Mouse (Mus musculus) adrenal gland, adult 8-10 months (tissue): ENCODE data around the gene Cog8. TPM values are rescaled to one million over a fixed set of nuclear protein-coding genes. Genes with fewer than 3 reads are reported as not detected.
"Not testable (repeated sequence)": the region's sequence is repeated elsewhere in the genome, so short reads cannot be mapped to it uniquely, and the experiment has no call there.

Experiments
- DNase-seq: peaks from one replicate; pipeline ENCODE4 v3.0.0; 2022
- microRNA-seq, 2 experiments: library from miRNA; unstranded; fragments of <30 nt; microRNA quantifications; one replicate each; pipeline ENCODE4 v1.2.0; 2022
- total RNA-seq, 4 experiments: library from RNA; stranded (reverse); gene quantifications; 2 replicates each; pipeline ENCODE4 v1.2.4; 2022

Cog8 gene
- total RNA-seq, 4 experiments from 2014 or later = 41.1 to 46.6 (median 44.1) TPM

DNA sequence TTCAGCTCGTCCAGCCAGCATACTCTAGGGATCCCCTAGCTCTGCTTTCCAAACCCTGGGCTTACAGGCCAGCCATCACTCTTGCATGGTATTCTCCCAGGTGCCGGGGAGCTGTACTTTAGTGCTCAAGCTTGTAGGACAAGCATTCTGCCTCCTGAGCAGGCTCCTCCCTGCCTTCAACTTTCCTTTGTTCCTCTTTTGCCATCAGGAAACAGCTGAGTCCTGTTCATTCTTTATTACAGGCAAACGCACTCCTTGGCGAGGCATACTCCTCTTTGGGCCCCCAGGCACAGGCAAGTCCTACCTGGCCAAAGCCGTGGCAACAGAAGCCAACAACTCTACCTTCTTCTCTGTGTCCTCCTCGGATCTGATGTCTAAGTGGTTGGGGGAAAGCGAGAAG is 15.9 kb downstream of the Cog8 start:
- no peak for DNase-seq

DNA sequence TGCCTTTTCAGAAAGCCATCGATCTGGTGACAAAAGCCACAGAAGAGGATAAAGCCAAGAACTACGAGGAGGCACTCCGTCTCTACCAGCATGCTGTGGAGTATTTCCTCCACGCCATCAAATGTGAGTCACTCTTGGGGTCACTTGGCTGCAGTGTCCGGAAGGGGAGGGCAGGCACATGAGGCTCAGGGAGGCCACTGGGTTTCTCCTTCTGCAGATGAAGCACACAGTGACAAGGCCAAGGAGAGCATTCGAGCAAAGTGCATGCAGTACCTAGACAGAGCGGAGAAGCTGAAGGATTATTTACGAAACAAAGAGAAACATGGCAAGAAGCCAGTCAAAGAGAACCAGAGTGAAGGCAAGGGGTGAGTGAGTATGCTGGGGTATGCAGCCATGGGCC is 19.9 kb downstream of the Cog8 start:
- DNase-seq = no peak

DNA sequence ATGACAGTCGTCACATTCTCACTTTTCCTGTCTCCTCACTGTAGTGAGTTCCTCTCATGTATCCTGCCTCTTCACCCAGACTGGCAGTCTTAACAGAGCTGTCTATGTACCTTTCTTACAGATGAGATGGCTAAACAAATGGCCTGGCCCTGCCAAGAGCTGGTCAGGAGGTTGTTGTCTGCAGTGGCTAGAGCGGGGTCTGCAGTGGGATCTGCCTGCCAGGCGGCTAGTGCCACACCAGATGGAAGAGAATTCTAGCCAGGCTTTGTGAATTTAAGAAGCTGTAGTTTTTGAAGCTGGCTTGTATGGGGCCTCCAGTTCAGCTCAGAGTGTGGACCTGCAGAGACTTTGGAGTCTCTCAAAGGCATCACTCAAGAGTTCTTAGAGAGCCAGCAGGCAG is 20.8 kb downstream of the Cog8 start:
- no peak for DNase-seq

DNA sequence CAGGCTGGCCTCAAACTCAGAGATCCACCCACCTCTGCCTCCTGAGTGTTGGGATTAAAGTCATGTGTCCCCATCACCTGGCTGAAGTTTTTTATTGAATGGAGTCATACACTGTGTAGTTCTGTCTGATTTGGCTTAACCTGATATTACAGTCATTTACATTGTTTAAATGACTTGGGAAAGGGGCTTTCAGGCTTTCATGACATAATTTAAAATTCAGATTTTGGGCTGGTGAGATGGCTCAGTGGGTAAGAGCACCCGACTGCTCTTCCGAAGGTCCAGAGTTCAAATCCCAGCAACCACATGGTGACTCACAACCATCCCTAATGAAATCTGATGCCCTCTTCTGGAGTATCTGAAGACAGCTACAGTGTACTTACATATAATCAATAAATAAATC is 22.9 kb downstream of the Cog8 start:
- DNase-seq = not testable (repeated sequence)

DNA sequence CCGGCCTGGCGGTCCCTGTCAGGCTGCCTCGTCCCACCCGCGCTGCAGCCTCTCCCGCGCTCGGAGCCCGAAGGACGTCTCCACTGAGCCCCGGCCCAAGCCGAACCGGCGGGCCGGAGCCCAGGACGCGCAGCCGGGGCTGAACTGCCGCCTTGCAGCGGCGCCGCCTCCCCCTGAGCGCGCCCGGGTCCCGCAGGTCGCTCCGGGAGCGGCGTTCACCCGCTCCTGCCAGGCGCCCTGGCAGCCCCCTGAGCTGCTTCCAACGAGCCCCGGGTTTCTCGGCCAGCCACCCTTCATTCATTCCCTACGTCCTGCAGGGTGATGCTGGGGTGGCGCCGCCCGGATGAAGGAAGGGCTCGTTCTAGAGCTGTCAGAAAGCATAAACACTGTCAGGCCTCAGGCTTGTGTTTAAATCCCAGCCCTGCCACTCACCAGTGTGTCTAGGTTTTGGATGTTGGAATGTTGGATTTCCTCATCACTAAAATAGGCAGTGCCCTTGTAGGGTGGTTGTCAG is 24.9 kb downstream of the Cog8 start:
- no peak for DNase-seq

DNA sequence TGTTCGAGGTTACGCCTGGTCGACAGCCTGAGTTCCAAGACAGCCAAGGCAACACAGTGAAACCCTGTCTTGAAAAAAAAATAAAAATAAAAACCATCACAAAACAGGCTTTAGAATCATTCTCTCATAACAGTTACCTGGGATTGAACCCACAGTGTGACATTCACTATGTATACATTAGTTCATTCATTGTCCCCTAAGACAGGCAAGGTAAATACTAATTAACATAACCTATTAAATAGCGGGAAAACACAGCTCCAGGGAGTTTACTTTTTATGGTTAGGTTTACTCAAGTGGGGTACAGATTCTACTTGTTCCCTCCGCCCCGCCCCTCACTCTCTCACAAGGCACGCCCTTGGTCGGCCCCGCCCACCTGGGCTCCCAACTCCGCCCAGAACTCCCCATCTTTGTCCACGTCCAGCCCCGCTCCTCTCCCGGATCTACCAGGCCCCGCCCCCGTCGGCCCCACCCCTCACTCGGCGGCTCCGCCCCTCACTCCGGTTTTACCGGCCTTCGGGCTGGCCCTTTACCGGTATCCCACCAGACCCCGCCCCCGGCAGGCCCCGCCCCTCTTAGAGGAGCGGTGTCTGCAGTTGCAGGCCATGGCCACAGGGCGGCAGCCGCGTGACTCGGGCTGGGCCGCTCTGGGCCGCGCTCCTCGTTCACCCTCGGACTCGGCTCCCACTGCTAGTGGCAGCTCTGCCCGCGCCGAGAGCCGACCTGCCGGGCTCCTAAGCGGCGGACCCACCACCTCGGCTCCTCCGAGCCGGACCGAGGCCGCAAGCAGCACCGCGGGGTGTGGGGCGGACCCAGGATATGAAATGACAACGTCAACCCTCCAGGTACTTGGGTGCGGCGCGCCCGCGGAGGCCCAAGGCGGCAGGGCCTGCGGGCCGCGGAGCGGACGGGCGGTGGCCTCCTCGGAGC is 25.6 kb downstream of the Cog8 start, which contains the start of gene Vps4a:
Gene Vps4a (plus strand): TSS at position 573 of the 927 bp plus-strand sequence.
- peak; percentile 95 for DNase-seq

DNA sequence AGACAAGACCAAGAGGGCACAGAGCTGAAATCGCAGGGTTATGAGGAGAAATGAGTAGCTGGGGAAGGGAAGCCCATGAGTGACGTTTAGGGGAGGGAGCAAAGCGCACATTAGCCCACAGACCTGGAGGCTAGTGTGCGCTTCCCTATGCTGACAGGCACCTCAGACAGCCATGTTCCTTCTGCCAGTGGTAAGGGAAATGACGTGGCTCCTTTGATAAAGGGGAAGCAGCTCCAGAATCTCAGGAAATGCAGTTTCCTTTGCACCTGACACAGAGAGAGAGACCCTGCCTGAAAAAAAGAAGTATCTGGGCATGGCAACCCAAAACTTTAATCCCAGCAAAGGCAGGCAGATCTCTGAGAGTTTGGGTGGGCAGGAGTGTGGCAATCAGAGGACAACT is 26.4 kb downstream of the Cog8 start:
- no peak for DNase-seq

DNA sequence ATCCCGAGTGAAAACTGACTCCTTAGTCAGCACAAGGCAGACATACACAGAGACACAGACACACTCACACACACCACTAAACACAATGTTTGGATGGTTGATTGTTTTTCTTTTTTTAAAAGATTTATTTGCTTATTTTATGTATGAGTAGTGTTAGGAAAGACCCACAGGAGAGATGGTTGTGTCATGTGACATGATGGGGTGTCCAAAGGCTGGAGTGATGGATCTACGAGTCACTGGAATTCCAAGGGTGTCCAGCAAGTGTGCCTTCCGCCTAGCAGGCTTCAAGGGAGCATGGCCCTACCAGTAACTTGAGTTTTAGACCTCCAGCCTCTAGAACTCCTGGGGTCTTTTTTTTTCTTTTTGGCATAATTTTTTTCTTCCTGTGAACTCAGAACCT is 27.2 kb downstream of the Cog8 start:
- DNase-seq = no peak

DNA sequence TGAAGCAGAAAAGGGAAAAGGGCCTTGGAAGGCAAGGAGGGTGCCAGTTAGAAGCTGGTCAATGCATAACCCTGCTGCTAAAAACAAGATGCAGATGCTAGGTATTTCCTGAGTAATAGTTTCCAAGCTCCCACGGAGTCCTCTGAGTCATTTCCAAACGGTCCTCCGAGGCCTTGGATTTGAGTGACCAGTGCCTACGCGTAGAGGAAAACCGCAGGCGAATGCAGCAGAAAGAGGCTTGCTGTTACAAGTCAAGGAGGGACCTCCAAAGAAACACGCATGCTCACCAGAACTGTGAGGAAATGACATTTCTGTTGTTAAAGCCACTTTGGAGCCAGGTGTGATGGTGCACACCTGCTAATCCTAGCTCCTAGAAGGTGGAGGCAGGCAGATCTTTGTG is 33.0 kb downstream of the Cog8 start:
- peak; percentile 82 for DNase-seq

DNA sequence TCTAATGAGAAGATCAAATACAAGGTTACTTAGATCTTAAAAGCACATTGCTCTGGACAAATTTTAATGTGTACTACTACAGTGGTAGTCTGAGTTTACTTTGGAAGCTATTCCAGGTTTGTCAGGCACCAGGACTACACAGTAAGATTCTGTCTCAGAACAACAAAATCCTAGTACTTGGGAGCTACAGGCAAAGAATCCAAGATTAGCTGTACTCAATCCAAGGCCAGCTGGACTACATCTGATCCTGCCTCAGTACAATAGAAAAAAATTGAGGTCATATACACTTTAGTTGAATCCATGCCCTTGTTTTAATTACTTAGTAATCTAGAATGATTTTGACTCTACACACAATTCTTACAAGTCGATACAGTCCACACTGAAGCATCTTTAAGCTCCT is 41.6 kb downstream of the Cog8 start:
- DNase-seq = no peak

DNA sequence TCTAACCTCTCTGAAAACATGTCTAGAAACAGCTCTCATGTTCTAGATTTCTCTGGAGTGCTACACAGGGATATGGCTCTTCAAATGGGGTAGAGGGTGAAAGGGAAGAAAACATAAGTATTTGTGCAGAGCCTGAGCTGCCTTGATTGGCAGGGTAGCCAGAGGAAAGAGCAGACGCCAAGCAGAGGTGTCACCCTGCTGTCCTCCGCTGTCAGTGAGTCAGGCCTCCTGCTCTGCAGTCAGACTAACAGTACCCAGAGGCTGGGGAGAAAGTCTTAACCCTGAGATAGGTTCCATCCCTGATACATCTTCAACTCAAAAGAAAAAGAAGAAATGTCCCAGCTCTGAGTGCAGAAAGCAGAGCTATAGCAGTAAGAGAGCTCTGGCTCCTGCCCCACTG is 43.8 kb downstream of the Cog8 start:
- DNase-seq = no peak

DNA sequence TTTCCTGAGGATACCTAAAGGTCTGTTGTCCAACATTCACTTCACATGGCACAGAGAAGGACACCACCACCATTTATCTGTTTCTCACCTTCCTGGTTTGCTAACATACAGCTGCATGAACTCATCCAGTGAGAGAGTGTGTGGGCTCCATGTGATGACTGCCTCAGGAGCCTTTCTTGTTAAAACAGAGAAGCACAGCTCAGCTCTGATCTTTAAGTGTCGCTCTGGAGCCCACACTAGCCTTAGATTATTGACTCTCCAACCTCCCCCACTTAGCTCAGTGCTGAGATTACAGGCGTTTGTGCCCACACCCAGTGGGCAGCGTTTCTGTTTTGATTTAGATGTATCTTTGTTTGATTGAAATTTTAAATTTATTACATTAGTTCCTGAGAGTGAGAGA is 48.7 kb downstream of the Cog8 start:
- DNase-seq = no peak

DNA sequence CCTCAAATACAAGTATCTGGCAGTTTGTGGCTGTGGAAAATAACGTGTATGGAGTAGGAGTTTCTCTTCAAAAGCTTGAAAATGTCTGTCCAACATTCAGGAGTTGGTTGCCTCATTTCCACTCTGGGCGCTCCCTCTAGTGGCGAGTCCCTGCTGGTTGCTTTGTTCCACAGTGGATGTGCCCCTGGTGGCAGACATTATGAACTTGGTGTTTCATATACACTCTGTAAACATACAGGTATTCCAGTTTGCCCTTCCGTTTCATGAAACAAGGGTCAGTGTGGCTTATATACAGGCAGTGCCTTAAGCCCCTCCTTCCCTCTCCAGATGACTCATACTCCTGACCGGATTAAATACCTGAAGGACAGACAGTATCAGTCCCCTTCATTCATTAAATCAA is 54.0 kb downstream of the Cog8 start:
- peak; percentile 79 for DNase-seq

DNA sequence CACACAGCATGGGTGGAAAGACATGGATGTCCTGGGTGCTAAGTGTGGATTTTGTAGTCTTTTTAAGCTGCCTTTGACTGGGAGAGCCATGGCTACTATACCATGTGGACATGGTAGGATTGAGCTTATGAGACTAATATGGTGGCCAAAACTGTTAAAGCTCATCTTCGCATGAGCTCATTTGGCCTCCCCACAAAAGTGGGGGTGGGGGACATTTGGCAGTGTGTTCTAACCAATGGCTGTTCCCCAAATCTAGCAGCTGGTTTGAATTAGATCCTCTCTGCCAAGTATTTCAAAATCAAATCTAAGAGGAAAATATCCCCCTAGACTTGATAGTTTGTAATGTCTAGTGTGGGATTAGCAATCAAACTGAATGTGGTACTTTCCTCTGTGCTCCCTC is 57.4 kb downstream of the Cog8 start:
- DNase-seq = no peak

DNA sequence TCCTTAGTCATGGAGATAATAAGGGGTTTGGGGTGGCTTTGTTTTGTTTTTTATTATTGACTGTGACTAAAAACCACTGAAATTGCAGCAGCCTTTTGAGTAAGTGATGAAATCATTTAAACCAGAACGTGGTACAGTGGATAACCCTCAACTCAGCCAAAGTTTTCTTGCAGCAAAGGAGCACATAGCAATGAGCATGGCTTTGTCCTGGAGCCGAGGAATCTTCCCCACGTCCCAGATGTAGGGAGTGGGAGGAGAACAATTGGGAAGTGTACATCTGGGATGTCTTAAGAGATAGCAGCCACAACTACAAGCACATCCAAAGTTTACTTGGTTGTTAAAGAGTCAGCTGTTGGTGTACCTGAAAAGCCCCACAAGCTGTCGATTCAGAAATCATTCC is 59.1 kb downstream of the Cog8 start:
- DNase-seq = no peak

DNA sequence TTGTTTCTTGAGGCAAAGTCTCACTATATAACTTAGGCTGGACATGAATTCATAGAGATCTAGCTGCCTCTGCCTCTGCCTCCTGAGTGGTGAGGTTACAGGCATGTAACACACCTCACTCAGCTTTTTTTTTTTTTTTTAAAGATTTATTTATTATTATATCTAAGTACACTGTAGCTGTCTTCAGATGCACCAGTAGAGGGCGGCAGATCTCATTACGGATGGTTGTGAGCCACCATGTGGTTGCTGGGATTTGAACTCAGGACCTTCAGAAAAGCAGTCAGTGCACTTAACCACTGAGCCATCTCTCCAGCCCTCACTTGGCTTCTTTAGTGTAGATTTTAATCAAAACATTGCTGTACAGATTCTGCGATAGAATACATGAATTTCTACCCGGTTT is 60.1 kb downstream of the Cog8 start:
- not testable (repeated sequence) for DNase-seq

Small RNA genes within 50 kb of the gene (microRNA-seq; reads per million reads assigned to microRNA genes)
- 0.67 to 0.88 reads per million in 2 experiments for gene Mir7075

Other genes starting within 250 kb of the Cog8 start
- gene Has3, start 186.4 kb downstream of the Cog8 start, total RNA-seq = under 1 TPM; 0.14 to 0.62 (median 0.56) TPM
- gene Utp4, start 163.1 kb downstream of the Cog8 start, total RNA-seq = 10 to 100 TPM; 38.8 to 43.1 (median 42.6) TPM
- 10 to 100 TPM; 36.2 to 42.9 (median 38.8) TPM for gene Sntb2, start 120.9 kb downstream of the Cog8 start, total RNA-seq
- 100 to 1,000 TPM in 3 of 4 experiments, 10 to 100 TPM in 1; 98.3 to 108 (median 103) TPM for gene Vps4a, start 25.5 kb downstream of the Cog8 start, total RNA-seq
- gene Pdf, start 8.1 kb downstream of the Cog8 start, total RNA-seq = 10 to 100 TPM; 64.2 to 73.1 (median 71.8) TPM
- 10 to 100 TPM; 46.5 to 53.0 (median 48.8) TPM for gene Nip7, start 188 bp upstream of the Cog8 start, total RNA-seq
- not detected for gene Tmed6, start 9.0 kb upstream of the Cog8 start, total RNA-seq
- 10 to 100 TPM; 20.6 to 38.9 (median 30.3) TPM for gene Terf2, start 39.9 kb upstream of the Cog8 start, total RNA-seq
- gene Cyb5b, start 94.0 kb upstream of the Cog8 start, total RNA-seq = 100 to 1,000 TPM; 398 to 743 (median 524) TPM
- 100 to 1,000 TPM; 130 to 228 (median 173) TPM for gene Nfat5, start 236.8 kb upstream of the Cog8 start, total RNA-seq